Mouse (Mus musculus): ENCODE data around the gene Ube2l6.

- no peak for TF ChIP-seq CTCF (IDR thresholded peaks at IDR 0.05; ENCODE audit: control insufficient read depth, insufficient read depth, insufficient read length)
- TF ChIP-seq USF1 (IDR thresholded peaks at IDR 0.05; ENCODE audit: low read depth), result no peak
- no peak for TF ChIP-seq MYOG (IDR thresholded peaks at IDR 0.05; ENCODE audit: control insufficient read depth, extremely low read depth, insufficient read length)
- TF ChIP-seq MAX (IDR thresholded peaks at IDR 0.05), result no peak
These were observed 11.9 kb downstream of the Ube2l6 start for GRCm38 (mm10) chr2:84810526-84810885.
